In the genomic region with DNA sequence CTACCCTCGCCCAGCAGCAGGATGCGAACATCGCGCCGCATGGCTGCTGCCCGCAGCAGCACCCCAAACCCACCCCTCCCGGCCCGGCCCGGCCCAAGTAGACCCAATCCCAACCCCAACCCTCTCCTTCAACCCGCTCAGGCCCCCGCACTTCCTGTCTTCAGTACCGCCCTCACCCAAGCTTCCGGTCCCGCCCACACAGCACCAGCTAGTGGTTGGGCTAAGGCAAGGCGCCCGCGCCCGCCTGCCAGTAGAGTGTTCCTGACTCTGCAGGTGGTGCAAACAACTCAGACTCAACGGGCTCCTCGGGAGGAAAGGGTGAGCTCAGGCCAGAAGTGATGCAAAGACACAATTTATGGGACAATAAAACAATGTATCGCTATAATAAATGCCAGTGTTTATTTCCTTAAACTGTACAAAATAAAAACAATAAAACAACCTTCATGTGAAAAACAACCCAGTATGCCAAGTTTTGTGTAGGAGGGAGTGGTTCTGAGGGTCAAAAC, we compare ENCODE assay signal across 8 mouse cellular contexts. TPM values are rescaled to one million over a fixed set of nuclear protein-coding genes. Genes with fewer than 3 reads are reported as not detected.
DNase-seq lines count a peak whose midpoint lies in the region; ATAC-seq and TF ChIP-seq lines count a peak whose summit lies in the region.

A gene (minus strand): TSS at position 456 of the 506 bp plus-strand sequence.

- H3K4me3 ChIP-seq in ES-Bruce4 (ENCODE audit: low read depth, low read length): peak within 1 kb of the TSS; percentile 84
- peak within 1 kb of the TSS; percentile 86 for H3K4me3 ChIP-seq in forebrain, embryonic 14.5 days (ENCODE audit: low read depth, low read length)
- peak within 1 kb of the TSS; percentile 75 for H3K4me3 ChIP-seq in lung, adult 2 months (replicated peaks; ENCODE audit: extremely low read depth, low read depth, low read length)

- peaks cover 17% of the 10 kb centered on the region for H3K36me3 ChIP-seq in ES-Bruce4 (ENCODE audit: control insufficient read depth, insufficient read depth, low read length, poor library complexity, severe bottlenecking)
- H3K36me3 ChIP-seq in forebrain, embryonic 14.5 days (ENCODE audit: control insufficient read depth, insufficient read depth, low read length): peaks cover 59% of the 10 kb centered on the region

- no peak for TF ChIP-seq EP300 in ES-Bruce4 (IDR thresholded peaks at IDR 0.05; ENCODE audit: insufficient read depth, low read depth, low read length)

- H3K9ac ChIP-seq in ES-Bruce4 (ENCODE audit: low read depth, poor library complexity, severe bottlenecking): peak within 1 kb of the TSS; percentile 88
- peak within 1 kb of the TSS; percentile 86 for H3K9ac ChIP-seq in forebrain, embryonic 14.5 days (ENCODE audit: low read length)

- peak within 1 kb of the TSS; percentile 81 for H3K4me2 ChIP-seq in forebrain, embryonic 14.5 days (ENCODE audit: low read length)

- no peaks in the 10 kb centered on the region for H3K27me3 ChIP-seq in ES-Bruce4 (ENCODE audit: control insufficient read depth, insufficient read depth, low read length, poor library complexity, severe bottlenecking)
- no peaks in the 10 kb centered on the region for H3K27me3 ChIP-seq in forebrain, embryonic 14.5 days (replicated peaks; ENCODE audit: control insufficient read depth, insufficient read depth, low read length)

- WGBS in forebrain, embryonic 14.5 days: 1% methylated on average over 19 of the region's 21 CpGs
- under 1% methylated on average over 21 of the region's 21 CpGs for WGBS in lung, adult 2 months

- no peaks in the 10 kb centered on the region for H3K9me3 ChIP-seq in ES-Bruce4 (replicated peaks; ENCODE audit: control insufficient read depth, insufficient read depth, low read length, poor library complexity, severe bottlenecking)
- H3K9me3 ChIP-seq in forebrain, embryonic 14.5 days (replicated peaks; ENCODE audit: control insufficient read depth, low read length): no peaks in the 10 kb centered on the region

- ATAC-seq in cerebellum, adult (ENCODE audit: insufficient number of reproducible peaks, low FRiP score, low TSS enrichment): peak; percentile 87
- ATAC-seq in forebrain, embryonic 14.5 days: peak; percentile 98
- ATAC-seq in neutrophil, adult 5-6 weeks (ENCODE audit: extremely low read depth, insufficient number of reproducible peaks, low FRiP score, poor library complexity, severe bottlenecking): peak; percentile 92

- no peak within 1 kb of the TSS for H3K27ac ChIP-seq in ES-Bruce4 (ENCODE audit: insufficient read depth, low read length)
- H3K27ac ChIP-seq in forebrain, embryonic 14.5 days (ENCODE audit: low read depth, low read length): peak within 1 kb of the TSS; percentile 72; the same call in 1 of the 2 replicates

- no peaks in the 10 kb centered on the region for H3K4me1 ChIP-seq in ES-Bruce4 (ENCODE audit: control insufficient read depth, insufficient read depth, low read length)
- peaks cover 6% of the 10 kb centered on the region for H3K4me1 ChIP-seq in forebrain, embryonic 14.5 days (ENCODE audit: control insufficient read depth, insufficient read depth, low read length)
- peaks cover 11% of the 10 kb centered on the region for H3K4me1 ChIP-seq in lung, adult 2 months (ENCODE audit: control insufficient read depth, insufficient read depth, low read length)

- TF ChIP-seq CTCF in ES-Bruce4 (IDR thresholded peaks at IDR 0.05; ENCODE audit: low read depth, low read length): no peak
- no peak for TF ChIP-seq CTCF in lung, adult 2 months (IDR thresholded peaks at IDR 0.05; ENCODE audit: insufficient read depth, low read length)

- no peak for TF ChIP-seq POLR2A in ES-Bruce4 (IDR thresholded peaks at IDR 0.05; ENCODE audit: insufficient read depth, low read length)
- TF ChIP-seq POLR2A in lung, adult 2 months (IDR thresholded peaks at IDR 0.05; ENCODE audit: borderline replicate concordance, extremely low read depth, low read depth, low read length): peak; percentile 56

- DNase-seq in forebrain, embryonic 14.5 days (ENCODE audit: low spot score): peak; percentile 96
- peak; percentile 92 to 96 for DNase-seq in heart, postnatal 14 days
- DNase-seq in layer of hippocampus, adult 18-20 months (ENCODE audit: low spot score in 2 of 2): peak; percentile 94 to 96
- DNase-seq in lung, adult 2 months: peak; percentile 93
- DNase-seq in thymus, adult 18-20 months: peak; percentile 95 to 97

- intact Hi-C loops in heart, postnatal 14 days (cut with DNase I): loop anchor here (2.0 kb wide), 1 partner anchor 22 kb away; no protein-coding TSS in a partner anchor

RNA-seq across cellular contexts. Expression of the gene that starts here (rescaled TPM):
- polyA plus RNA-seq in ES-Bruce4 (2011; ENCODE audit: insufficient read depth, insufficient read length, low read depth, missing spikeins): 23.6 and 29.8 TPM in 2 replicates
- 9.6 and 11.3 TPM in 2 replicates for polyA plus RNA-seq in forebrain, embryonic 14.5 days (2014; fragmentation: Nextera tagmentation; extraction: Ambion mirVana)
- total RNA-seq in heart, postnatal 14 days (2021): 100 to 1,000 TPM; 103 to 105 TPM
- 100 to 1,000 TPM in 1 of 2 experiments, 10 to 100 TPM in 1; 98.3 to 109 TPM for total RNA-seq in layer of hippocampus, adult 18-20 months (2021)
- 59.6 and 61.2 TPM in 2 replicates for polyA plus RNA-seq in lung, adult 2 months (2012; rRNA removed)
- 34.6 and 37.0 TPM in 2 replicates for total RNA-seq in neutrophil, adult 5-6 weeks (2017)
